Mouse (Mus musculus) lung, embryonic 15.5 days (tissue): ENCODE measurements around the gene Swi5. TPM values are rescaled to one million over a fixed set of nuclear protein-coding genes. Genes with fewer than 3 reads are reported as not detected.

Experiments used
- ATAC-seq: fragments of 200-750 bp; cut with Nextera tagmentation; 2 replicates; pipeline ENCODE4 v1.8.0; 2017; ENCODE audit warnings: moderate number of reproducible peaks, borderline replicate concordance; ENCODE audit not compliant: low FRiP score, low TSS enrichment; ENCODE audit errors: extremely low read depth
- H3K27ac ChIP-seq: fragments of 300-500 bp; sonication (generic); 2 replicates; pipeline ENCODE4 v1.5.1; 2015; ENCODE audit warnings: moderate library complexity, mild to moderate bottlenecking, inconsistent platforms
- H3K27me3 ChIP-seq: fragments of 300-500 bp; sonication (generic); 2 replicates; pipeline ENCODE4 v1.6.1; 2015; ENCODE audit warnings: inconsistent platforms
- H3K36me3 ChIP-seq: fragments of 300-500 bp; sonication (generic); 2 replicates; pipeline ENCODE4 v1.6.1; 2015; ENCODE audit warnings: inconsistent platforms
- H3K4me1 ChIP-seq: fragments of 300-500 bp; sonication (generic); 2 replicates; pipeline ENCODE4 v1.6.1; 2015; ENCODE audit warnings: inconsistent platforms
- H3K4me2 ChIP-seq: fragments of 300-500 bp; sonication (generic); 2 replicates; pipeline ENCODE4 v1.6.1; 2015; ENCODE audit warnings: inconsistent platforms, mild to moderate bottlenecking, moderate library complexity
- H3K4me3 ChIP-seq: fragments of 300-500 bp; sonication (generic); 2 replicates; pipeline ENCODE4 v1.5.1; 2015; ENCODE audit warnings: mild to moderate bottlenecking, inconsistent platforms
- H3K9ac ChIP-seq: fragments of 300-500 bp; sonication (generic); 2 replicates; pipeline ENCODE4 v1.6.1; 2015; ENCODE audit warnings: inconsistent platforms
- H3K9me3 ChIP-seq: fragments of 300-500 bp; sonication (generic); 2 replicates; pipeline ENCODE4 v1.6.1; 2016; ENCODE audit warnings: inconsistent platforms
- WGBS: fragments of 180-500 bp; shearing (Covaris S2); methylation state at CpG from one replicate; pipeline ENCODE4 v1.1.7; 2015; 5-methylcytosine and 5-hydroxymethylcytosine counted together
- polyA plus RNA-seq: library from polyadenylated mRNA; unstranded; fragments of >200 nt; fragmentation: Nextera tagmentation; extraction: Ambion mirVana; gene quantifications from 2 replicates; pipeline ENCODE4 v1.2.1, GENCODE M21; 2015

Swi5 gene
- polyA plus RNA-seq, 1 experiment from 2014 or later, result 405 TPM

DNA sequence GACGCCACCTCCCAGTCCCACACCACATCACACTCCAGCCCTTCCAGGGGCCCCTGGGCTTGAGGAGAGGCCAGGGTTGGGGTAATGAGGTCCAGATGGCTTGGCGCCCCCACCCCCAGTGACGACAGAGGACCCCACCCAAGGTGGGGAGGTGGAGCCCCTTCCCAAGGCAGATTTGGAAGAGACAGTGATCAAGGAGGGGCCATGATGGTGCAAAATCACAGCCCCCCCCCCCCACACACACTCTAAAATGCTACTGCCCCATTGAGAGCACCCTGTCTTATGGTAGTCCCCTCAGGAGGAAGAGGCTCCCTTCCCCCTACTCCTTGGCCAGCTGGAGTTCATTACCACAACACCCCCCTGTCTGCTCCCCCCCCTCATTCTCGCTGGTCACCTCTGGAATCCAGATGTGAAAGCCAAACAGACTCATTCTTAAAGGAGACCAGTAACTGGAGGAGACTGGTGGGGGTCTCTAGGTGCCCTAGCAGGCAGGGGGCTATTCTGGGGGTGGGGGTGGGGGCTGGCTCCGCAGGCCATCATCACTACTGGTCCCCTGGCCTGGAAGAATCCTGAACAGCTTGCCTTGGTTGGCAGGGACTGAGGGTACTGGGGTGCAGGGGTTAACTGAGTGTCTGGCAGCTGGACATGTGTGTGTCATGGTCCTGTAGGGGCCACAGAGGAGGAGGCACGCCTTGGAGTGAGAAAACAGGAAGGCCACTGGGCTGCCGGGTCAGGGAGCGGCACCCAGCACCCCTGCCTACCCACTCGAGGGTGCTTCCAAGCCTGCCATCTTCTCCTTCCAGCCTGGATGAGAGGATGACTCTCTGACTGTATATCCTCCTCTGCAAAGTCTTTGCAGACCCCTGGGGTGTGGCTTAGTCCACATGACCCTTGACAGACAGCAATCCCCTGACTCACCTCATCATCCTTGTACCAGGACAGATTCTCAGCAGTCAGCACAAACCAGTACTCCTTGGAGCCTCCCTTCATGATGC is 32.0 kb upstream of the Swi5 start:
- Histone ChIP-seq H3K9me3 (no peaks in the 10 kb centered on the region), H3K4me1 (peaks cover 58% of the 10 kb centered on the region), H3K36me3 (no peaks in the 10 kb centered on the region), H3K27me3 (no peaks in the 10 kb centered on the region), H3K4me2 (peak overlapping the region; percentile 57), H3K4me3 (peak overlapping the region; percentile 16; the same call in 1 of the 2 replicates), H3K27ac (peak overlapping the region; percentile 95), H3K9ac (no peak overlapping the region)
- 22% methylated on average over 9 of the region's 9 CpGs for WGBS
- ATAC-seq, result peak; percentile 55

DNA sequence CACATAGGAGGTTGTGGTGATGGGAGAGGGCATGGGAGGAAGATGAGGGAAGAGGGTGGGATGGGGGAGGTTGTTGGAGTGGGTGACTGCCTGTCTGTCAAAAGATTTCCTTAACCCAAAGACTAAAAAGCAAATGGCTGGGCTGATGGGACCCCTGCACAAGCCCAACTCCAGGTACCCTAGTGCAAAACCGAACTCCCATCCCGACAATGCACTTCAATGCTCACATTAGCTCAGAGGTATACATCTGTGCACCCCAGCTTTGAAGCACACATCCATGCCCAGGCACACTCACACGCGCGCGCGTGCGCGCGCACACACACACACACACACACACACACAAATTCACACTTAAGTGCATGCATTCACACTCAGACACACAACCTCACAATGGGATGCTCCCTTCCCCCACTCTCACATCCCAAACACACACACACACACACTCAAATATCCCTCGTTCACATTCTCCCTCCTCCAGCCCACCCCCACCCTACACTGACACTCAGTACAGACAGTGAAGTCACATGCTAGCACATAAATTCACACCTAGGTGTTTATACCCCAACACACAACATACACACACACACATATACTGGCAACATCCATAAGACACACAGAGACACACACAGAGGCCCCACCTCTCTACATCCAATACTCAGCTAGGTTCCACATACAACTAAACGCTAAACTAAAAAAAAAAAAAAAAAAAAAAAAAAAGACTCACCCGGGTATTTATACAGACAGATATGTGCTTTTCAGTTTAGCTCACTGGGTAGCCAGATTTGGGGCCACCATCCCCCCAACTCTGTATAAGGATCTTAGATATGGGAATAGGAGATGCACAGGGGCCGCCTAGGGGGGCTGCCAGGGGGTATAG is 31.1 kb upstream of the Swi5 start:
- no peaks in the 10 kb centered on the region for H3K9me3 ChIP-seq
- 48% methylated on average over 14 of the region's 14 CpGs for WGBS
- peak overlapping the region; percentile 48 for H3K4me3 ChIP-seq
- H3K27me3 ChIP-seq, result no peaks in the 10 kb centered on the region
- peak overlapping the region; percentile 57 for H3K4me2 ChIP-seq
- H3K9ac ChIP-seq, result peak overlapping the region; percentile 60
- peaks cover 60% of the 10 kb centered on the region for H3K4me1 ChIP-seq
- peak overlapping the region; percentile 95 for H3K27ac ChIP-seq
- no peak for ATAC-seq
- no peaks in the 10 kb centered on the region for H3K36me3 ChIP-seq

DNA sequence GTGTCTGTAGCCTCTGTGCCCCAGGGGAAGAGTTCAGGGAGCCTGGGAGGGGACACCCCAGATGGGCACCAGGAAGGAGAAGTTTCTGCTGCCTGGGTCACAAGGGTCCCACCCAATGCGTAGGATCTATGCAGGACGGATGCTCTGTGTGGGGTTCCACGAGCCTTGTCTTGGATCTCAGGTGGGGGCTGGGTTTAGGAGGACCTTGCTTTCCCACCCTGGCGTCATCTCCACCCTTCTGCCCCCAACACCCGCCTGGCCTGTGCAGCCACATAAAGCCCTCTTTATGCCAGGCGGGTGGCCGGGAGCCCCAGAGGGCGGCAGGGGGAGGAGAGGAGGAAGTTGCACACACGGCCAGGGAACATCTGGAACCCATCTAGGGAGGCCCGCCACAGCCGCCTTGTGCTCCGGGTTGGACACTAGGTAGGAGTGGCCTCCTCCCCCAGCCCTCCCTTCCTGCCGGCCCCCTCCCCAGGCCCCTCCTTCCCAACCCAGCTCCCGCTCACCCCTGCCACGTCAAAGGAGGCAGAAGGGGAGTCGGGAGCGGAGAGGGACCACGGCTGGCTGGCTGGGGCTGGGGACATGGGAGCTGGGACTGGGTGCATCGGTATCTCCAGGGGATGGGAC is 30.0 kb upstream of the Swi5 start:
- Histone ChIP-seq H3K9me3 (no peaks in the 10 kb centered on the region), H3K9ac (peak overlapping the region; percentile 60), H3K4me2 (peak overlapping the region; percentile 57), H3K4me3 (peak overlapping the region; percentile 48), H3K36me3 (no peaks in the 10 kb centered on the region), H3K27ac (peak overlapping the region; percentile 95), H3K27me3 (no peaks in the 10 kb centered on the region), H3K4me1 (peaks cover 60% of the 10 kb centered on the region)
- 1% methylated on average over 19 of the region's 19 CpGs for WGBS
- ATAC-seq, result peak; percentile 83

DNA sequence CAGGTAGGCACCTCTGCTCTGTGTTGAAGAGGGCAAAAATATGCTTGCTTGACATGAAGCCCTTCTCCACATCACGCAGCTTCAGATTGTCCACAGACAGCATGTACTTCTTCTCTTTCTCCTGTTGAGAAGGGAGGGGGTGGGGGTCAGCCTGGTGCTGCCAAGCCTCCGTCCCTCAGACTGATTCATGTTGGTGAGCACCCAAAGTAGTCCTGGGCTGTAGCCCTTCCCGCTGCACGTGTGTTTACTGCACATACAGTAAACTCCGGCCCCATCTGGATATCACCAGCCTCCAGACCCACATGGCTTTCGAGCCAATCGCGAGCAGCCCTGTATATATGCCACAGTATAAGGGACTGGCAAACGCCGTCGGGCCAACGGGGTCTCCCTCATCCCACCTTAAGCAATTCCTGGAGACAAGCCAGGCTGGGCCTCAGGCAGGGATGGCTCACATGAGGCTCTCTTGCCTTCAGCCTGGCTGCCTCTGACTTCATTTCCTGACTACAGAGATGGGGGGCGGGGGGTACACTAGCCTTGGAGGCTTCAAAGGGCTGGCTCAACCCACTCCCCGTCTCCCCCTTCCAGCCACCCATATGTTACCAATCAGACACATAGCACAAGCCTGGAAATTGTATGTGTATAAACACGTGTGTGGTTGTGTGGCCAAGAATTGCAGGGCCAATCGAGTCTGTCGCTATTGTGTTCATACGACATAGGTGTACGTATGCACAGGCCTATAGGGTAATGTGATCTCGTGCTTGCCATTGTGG is 29.2 kb upstream of the Swi5 start:
- Histone ChIP-seq H3K9me3 (no peaks in the 10 kb centered on the region), H3K4me2 (peak overlapping the region; percentile 57), H3K4me1 (peaks cover 66% of the 10 kb centered on the region), H3K36me3 (no peaks in the 10 kb centered on the region), H3K27me3 (no peaks in the 10 kb centered on the region), H3K27ac (peak overlapping the region; percentile 95), H3K9ac (peak overlapping the region; percentile 2; the same call in 1 of the 2 replicates), H3K4me3 (no peak overlapping the region)
- peak; percentile 19 for ATAC-seq
- 25% methylated on average over 20 of the region's 20 CpGs for WGBS

DNA sequence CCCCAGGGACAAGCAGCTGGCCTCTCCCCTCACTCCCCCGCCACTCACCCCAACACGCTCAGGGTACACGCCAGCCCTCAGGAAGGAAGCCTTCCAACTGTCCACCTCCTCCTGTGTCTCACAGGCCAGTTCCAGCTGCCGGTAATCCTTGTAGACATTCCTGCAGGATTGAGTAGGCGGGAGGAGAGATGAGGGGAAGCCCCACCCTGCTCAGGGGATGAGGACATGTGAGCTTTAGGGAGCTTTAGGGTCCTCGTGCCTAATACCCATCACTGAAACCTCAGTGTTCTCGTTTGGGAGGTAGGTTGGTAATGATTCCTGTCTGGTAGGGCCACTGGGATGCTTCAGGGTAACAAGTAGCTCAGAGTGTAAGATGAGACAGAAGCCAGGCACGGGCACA is 27.9 kb upstream of the Swi5 start:
- Histone ChIP-seq H3K27me3 (no peaks in the 10 kb centered on the region), H3K4me2 (peak overlapping the region; percentile 57), H3K9me3 (no peaks in the 10 kb centered on the region), H3K9ac (peak overlapping the region; percentile 11; the same call in 1 of the 2 replicates), H3K27ac (peak overlapping the region; percentile 95), H3K36me3 (no peaks in the 10 kb centered on the region), H3K4me3 (no peak overlapping the region), H3K4me1 (peaks cover 77% of the 10 kb centered on the region)
- 11% methylated on average over 8 of the region's 8 CpGs for WGBS
- ATAC-seq, result no peak

DNA sequence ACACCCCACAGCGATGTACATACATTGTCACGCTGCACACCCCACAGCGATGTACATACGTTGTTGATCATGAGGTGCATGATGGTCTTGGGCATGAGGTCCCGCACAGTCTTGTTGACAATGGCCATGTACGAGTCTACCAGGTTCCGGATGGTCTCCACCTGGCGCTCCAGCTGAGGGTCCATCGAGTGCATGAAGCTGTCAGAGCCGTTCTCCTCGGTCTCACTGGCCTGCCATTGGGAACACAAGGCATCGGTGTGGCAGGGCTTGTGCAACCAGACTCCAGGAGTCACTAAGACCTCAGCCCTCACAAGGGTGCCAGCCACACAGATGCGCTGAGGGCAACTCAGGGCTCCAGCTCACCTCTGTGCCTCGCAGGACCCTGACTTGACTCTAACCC is 27.0 kb upstream of the Swi5 start:
- 0 out of 2 replicates have a peak overlapping the region, but pooled peaks have one; percentile 57 for H3K4me2 ChIP-seq
- no peaks in the 10 kb centered on the region for H3K9me3 ChIP-seq
- no peaks in the 10 kb centered on the region for H3K36me3 ChIP-seq
- H3K9ac ChIP-seq, result no peak overlapping the region
- peaks cover 72% of the 10 kb centered on the region for H3K4me1 ChIP-seq
- peak overlapping the region; percentile 95 for H3K27ac ChIP-seq
- no peak for ATAC-seq
- no peak overlapping the region for H3K4me3 ChIP-seq
- H3K27me3 ChIP-seq, result no peaks in the 10 kb centered on the region
- WGBS, result 88% methylated on average over 14 of the region's 14 CpGs

DNA sequence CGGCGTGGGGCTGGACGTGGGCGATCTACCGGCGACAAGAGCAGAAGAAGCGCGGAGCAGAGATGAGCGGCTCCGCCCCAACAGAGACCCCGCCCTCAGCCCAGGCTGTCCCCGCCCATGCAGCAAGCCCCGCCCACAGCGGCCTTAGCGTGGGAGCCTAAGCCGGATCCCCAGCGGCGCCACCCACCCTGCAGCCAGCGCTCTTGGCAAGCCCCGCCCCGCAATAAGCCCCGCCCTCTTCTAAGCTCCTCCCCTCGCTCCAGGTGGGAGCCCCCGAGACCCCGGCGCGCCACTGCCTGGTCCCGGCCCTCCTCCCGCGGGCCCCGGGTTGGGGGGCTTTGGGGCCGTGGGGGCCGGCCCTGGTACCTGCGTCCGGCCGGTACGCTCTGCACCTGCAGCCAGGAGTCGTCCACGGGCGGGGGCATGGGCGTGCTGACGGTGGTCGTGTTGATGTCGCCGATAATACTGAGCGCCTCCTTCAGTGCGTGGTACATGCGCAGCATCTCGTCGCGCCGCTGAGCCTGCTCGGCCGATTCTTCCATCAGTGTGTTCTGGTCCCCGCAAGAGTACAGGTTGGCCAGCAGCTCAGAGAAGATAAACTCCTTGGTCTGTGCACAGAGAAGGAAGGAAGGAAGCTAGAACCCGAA is 24.6 kb upstream of the Swi5 start:
- Histone ChIP-seq H3K4me1 (peaks cover 51% of the 10 kb centered on the region), H3K9me3 (no peaks in the 10 kb centered on the region), H3K4me3 (peak overlapping the region; percentile 64), H3K4me2 (peak overlapping the region; percentile 100), H3K27ac (peak overlapping the region; percentile 53), H3K36me3 (peaks cover 16% of the 10 kb centered on the region), H3K27me3 (no peaks in the 10 kb centered on the region), H3K9ac (peak overlapping the region; percentile 75)
- peak; percentile 80 for ATAC-seq
- 2% methylated on average over 52 of the region's 56 CpGs for WGBS

DNA sequence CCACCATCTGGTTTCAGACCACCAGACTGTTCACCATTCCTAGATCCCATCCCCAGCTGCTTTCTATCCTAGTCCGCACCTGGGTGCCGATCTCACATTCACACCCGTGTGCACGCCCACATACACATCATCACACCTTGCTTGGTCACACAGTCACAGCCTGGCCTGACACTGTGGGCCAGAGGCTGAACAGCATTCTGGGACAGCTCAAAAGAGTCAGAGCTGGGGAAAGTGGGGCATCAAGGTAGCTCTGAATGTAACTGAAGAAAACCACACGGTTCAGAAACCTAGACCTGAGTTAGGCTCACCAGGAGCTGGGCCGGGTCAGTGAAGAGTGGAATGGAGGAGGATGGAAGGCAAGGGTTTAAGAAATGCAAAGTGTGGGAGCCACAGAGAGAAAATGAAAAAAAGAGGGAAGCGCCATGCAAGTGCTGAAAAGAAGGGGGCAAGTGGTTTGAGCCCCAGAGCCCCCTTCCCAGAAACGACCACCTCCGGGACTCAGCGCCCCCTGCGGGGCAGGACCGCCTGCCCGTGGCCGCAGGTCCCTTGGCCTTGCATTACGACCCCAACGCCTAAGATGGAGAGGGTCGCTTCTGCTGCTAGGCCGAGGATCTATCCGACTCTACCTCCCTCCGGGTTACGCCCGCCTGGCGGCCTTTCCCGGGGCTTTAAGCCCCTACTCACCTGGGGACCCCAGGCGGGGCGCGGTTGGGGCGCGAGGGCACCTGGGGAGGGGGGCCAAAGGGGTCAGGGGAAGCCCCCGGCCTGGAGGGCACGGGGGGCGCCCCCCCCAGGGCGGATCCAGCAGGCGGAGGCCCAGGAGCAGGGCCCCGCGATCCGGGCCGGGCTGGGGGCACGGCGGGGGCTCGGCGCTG is 23.8 kb upstream of the Swi5 start:
- Histone ChIP-seq H3K9me3 (no peaks in the 10 kb centered on the region), H3K36me3 (peaks cover 23% of the 10 kb centered on the region), H3K4me2 (peak overlapping the region; percentile 100), H3K4me1 (peaks cover 43% of the 10 kb centered on the region), H3K27me3 (no peaks in the 10 kb centered on the region), H3K4me3 (peak overlapping the region; percentile 64), H3K9ac (peak overlapping the region; percentile 75), H3K27ac (no peak overlapping the region; the same call in 1 of the 2 replicates)
- no peak for ATAC-seq
- 8% methylated on average over 38 of the region's 42 CpGs for WGBS

DNA sequence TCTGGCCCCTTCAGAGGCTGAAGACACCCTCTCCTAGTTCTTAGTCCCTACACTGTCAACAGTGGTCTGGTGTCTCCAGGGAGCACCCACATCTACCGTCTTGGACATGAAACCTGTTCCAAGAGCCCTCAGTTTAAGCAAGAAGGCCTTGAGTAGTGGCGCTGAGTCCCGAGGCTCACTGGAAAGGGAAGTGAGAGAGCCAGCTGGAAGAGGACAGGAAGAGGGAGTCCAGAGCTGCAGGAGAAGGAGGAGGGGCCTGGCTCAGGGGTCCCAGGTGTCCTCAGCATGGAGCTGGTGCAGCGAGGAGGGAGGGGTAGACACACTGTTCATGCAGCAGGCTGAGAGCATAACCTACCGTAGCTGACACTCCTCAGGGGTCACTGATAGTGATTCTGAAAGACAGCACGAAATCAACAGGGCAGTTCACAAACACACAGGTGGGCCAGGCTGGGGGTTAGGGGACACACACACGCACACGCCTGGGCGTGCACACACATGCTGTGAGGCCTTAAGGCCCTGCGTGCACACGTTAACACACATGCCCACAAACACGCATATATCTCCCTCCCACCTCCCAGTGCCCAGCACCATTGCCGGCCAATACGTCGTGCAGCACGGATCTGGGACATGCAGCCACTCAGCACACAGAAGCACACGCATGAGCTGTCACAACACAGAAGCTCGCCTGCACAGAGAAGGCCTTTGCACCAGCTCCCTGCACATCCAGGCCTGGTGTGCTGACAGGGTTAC is 22.4 kb upstream of the Swi5 start:
- no peaks in the 10 kb centered on the region for H3K27me3 ChIP-seq
- H3K9me3 ChIP-seq, result no peaks in the 10 kb centered on the region
- no peak overlapping the region for H3K9ac ChIP-seq
- 0 out of 2 replicates have a peak overlapping the region, but pooled peaks have one; percentile 100 for H3K4me2 ChIP-seq
- peaks cover 30% of the 10 kb centered on the region for H3K4me1 ChIP-seq
- 81% methylated on average over 18 of the region's 18 CpGs for WGBS
- no peak for ATAC-seq
- H3K4me3 ChIP-seq, result no peak overlapping the region
- H3K27ac ChIP-seq, result no peak overlapping the region
- H3K36me3 ChIP-seq, result peaks cover 37% of the 10 kb centered on the region
